Mouse (Mus musculus) ES-E14 (cell line): ENCODE measurements around the gene Dnajb14.

ENCODE experiments used
- CHD2 ChIP-seq: IDR thresholded peaks from 2 replicates; pipeline ENCODE4 v1.6.1; 2014; ENCODE audit warnings: mild to moderate bottlenecking, low read depth, low read length, inconsistent platforms
- ZC3H11A ChIP-seq: IDR thresholded peaks from 2 replicates; pipeline ENCODE4 v1.6.1; 2012; ENCODE audit warnings: low read depth, mild to moderate bottlenecking, inconsistent platforms, low read length, borderline replicate concordance
- ZNF384 ChIP-seq: IDR thresholded peaks from 2 replicates; pipeline ENCODE4 v1.6.1; 2012; ENCODE audit warnings: low read depth, low read length, inconsistent platforms

DNA sequence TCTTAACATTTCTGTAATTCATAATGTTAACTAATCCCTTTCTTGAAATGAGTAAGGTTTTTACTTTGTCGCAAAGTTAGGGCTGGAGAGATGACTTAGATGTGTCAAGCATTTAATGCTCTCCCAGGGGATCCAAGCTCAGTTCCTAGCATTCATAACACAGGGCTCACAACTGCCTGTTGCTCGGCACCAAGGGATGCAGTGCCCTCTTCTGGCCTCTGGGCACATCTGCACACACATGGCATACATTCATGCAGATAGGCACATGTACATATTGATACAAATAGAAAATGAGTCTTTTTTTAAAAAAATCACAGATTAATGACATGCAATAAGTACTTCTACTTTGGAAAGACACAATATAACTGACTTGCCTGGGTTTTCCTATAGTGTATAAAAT is 16.3 kb upstream of the Dnajb14 start:
- TF ChIP-seq CHD2 (no peak), ZNF384 (no peak), ZC3H11A (peak; percentile 70; the same call in 1 of the 2 replicates)
